8 mouse cellular contexts compared by ENCODE assay signal in genomic region chr7:28350155-28350883, GRCm38 (mm10). TPM values are rescaled to one million over a fixed set of nuclear protein-coding genes. Genes with fewer than 3 reads are reported as not detected.
A peak's percentile ranks its signal among the peaks of the same experiment; 100 is the strongest.
DNase-seq lines count a peak whose midpoint lies in the region; ATAC-seq and TF ChIP-seq lines count a peak whose summit lies in the region.

Gene Rps16, plus strand, starts transcription at chr7:28350652.

- peak; percentile 94 for ATAC-seq in embryonic facial prominence, embryonic 14.5 days (ENCODE audit: low read depth)
- peak; percentile 95 for ATAC-seq in limb, embryonic 14.5 days (ENCODE audit: low FRiP score, low read depth)
- ATAC-seq in midbrain, postnatal 0 days (ENCODE audit: low FRiP score): peak; percentile 92

- H3K9ac ChIP-seq in embryonic facial prominence, embryonic 14.5 days (ENCODE audit: low read depth, low read length): peak within 1 kb of the TSS; percentile 98
- H3K9ac ChIP-seq in limb, embryonic 14.5 days (ENCODE audit: low read depth, low read length, severe bottlenecking): peak within 1 kb of the TSS; percentile 98
- H3K9ac ChIP-seq in midbrain, postnatal 0 days (replicated peaks; ENCODE audit: low read length, poor library complexity, severe bottlenecking): peak within 1 kb of the TSS; percentile 97

- H3K27me3 ChIP-seq in embryonic facial prominence, embryonic 14.5 days (replicated peaks; ENCODE audit: control insufficient read depth, insufficient read depth, low read length): no peaks in the 10 kb centered on the region
- no peaks in the 10 kb centered on the region for H3K27me3 ChIP-seq in limb, embryonic 14.5 days (ENCODE audit: control insufficient read depth, insufficient read depth, low read length)
- H3K27me3 ChIP-seq in midbrain, postnatal 0 days (ENCODE audit: insufficient read depth, low read length): no peaks in the 10 kb centered on the region

- TF ChIP-seq CTCF in midbrain, postnatal 0 days (IDR thresholded peaks at IDR 0.05): no peak

- under 1% methylated on average over 44 of the region's 50 CpGs for WGBS in embryonic facial prominence, embryonic 14.5 days
- WGBS in limb, embryonic 14.5 days: under 1% methylated on average over 40 of the region's 50 CpGs
- under 1% methylated on average over 49 of the region's 50 CpGs for WGBS in midbrain, postnatal 0 days

- H3K4me1 ChIP-seq in embryonic facial prominence, embryonic 14.5 days (ENCODE audit: control insufficient read depth, insufficient read depth, low read length): peaks cover 14% of the 10 kb centered on the region; the same call in 1 of the 2 replicates
- peaks cover 10% of the 10 kb centered on the region for H3K4me1 ChIP-seq in limb, embryonic 14.5 days (ENCODE audit: control insufficient read depth, insufficient read depth, low read length)
- H3K4me1 ChIP-seq in midbrain, postnatal 0 days (ENCODE audit: insufficient read depth, low read length): peaks cover 9% of the 10 kb centered on the region; the same call in 1 of the 2 replicates

- peak within 1 kb of the TSS; percentile 63 for H3K4me2 ChIP-seq in embryonic facial prominence, embryonic 14.5 days (ENCODE audit: low read depth, low read length)
- peak within 1 kb of the TSS; percentile 78 for H3K4me2 ChIP-seq in limb, embryonic 14.5 days (replicated peaks; ENCODE audit: low read depth, low read length, severe bottlenecking)
- peak within 1 kb of the TSS; percentile 84 for H3K4me2 ChIP-seq in midbrain, postnatal 0 days (ENCODE audit: low read depth, low read length, poor library complexity, severe bottlenecking)

- peak; percentile 95 for DNase-seq in 3T3-L1 (ENCODE audit: low read depth, low spot score)
- DNase-seq in adrenal gland, postnatal 4 days (ENCODE audit: low spot score in 2 of 2): peak; percentile 97 to 99
- peak; percentile 98 for DNase-seq in embryonic facial prominence, embryonic 14.5 days (ENCODE audit: low spot score)
- DNase-seq in heart, adult 8-10 months (ENCODE audit: low spot score): peak; percentile 99
- DNase-seq in kidney, adult 9 months: peak; percentile 97
- peak; percentile 98 for DNase-seq in limb, embryonic 14.5 days (ENCODE audit: low spot score)
- peak; percentile 99 for DNase-seq in midbrain, postnatal 0 days (ENCODE audit: low spot score)
- peak; percentile 98 for DNase-seq in spleen, postnatal 14 days (ENCODE audit: low spot score in 2 of 2)

- peak; percentile 80; the same call in 1 of the 2 replicates for TF ChIP-seq POLR2A in limb, embryonic 14.5 days (IDR thresholded peaks at IDR 0.05; ENCODE audit: borderline replicate concordance, extremely low read depth, insufficient read depth, insufficient read length)

- peak within 1 kb of the TSS; percentile 91 for H3K4me3 ChIP-seq in embryonic facial prominence, embryonic 14.5 days (ENCODE audit: low read depth, low read length)
- H3K4me3 ChIP-seq in limb, embryonic 14.5 days (replicated peaks; ENCODE audit: low read length): peak within 1 kb of the TSS; percentile 87
- H3K4me3 ChIP-seq in midbrain, postnatal 0 days (ENCODE audit: low read depth, low read length): peak within 1 kb of the TSS; percentile 85

- peaks cover 36% of the 10 kb centered on the region for H3K36me3 ChIP-seq in embryonic facial prominence, embryonic 14.5 days (ENCODE audit: control insufficient read depth, insufficient read depth, low read length)
- H3K36me3 ChIP-seq in limb, embryonic 14.5 days (ENCODE audit: control insufficient read depth, insufficient read depth, low read length): peaks cover 35% of the 10 kb centered on the region
- H3K36me3 ChIP-seq in midbrain, postnatal 0 days (ENCODE audit: insufficient read depth, low read length): peaks cover 13% of the 10 kb centered on the region; the same call in 1 of the 2 replicates

- peak within 1 kb of the TSS; percentile 97 for H3K27ac ChIP-seq in embryonic facial prominence, embryonic 14.5 days (replicated peaks; ENCODE audit: low read depth, low read length)
- H3K27ac ChIP-seq in limb, embryonic 14.5 days (replicated peaks; ENCODE audit: low read depth, low read length): peak within 1 kb of the TSS; percentile 97
- H3K27ac ChIP-seq in midbrain, postnatal 0 days (ENCODE audit: low read depth, low read length): peak within 1 kb of the TSS; percentile 83

- no peaks in the 10 kb centered on the region for H3K9me3 ChIP-seq in embryonic facial prominence, embryonic 14.5 days (ENCODE audit: control insufficient read depth, low read length)
- H3K9me3 ChIP-seq in limb, embryonic 14.5 days (ENCODE audit: control insufficient read depth, low read length): no peaks in the 10 kb centered on the region
- no peaks in the 10 kb centered on the region for H3K9me3 ChIP-seq in midbrain, postnatal 0 days (ENCODE audit: low read length)

RNA-seq across cellular contexts. Expression of gene Rps16, which starts in this region (rescaled TPM):
- 1,000 to 10,000 TPM; 1,647 to 1,689 TPM for total RNA-seq in adrenal gland, postnatal 4 days (2021)
- 1,196 and 1,252 TPM in 2 replicates for polyA plus RNA-seq in embryonic facial prominence, embryonic 14.5 days (2014; fragmentation: Nextera tagmentation; extraction: Ambion mirVana)
- 100 to 1,000 TPM; 472 to 574 (median 541) TPM for total RNA-seq in heart, adult 8-10 months (2022)
- 1,848 and 2,127 TPM in 2 replicates for polyA plus RNA-seq in limb, embryonic 14.5 days (2012; rRNA removed)
- 1,280 and 1,345 TPM in 2 replicates for polyA plus RNA-seq in limb, embryonic 14.5 days (2014; fragmentation: Nextera tagmentation; extraction: Ambion mirVana)
- 158 and 163 TPM in 2 replicates for total RNA-seq in midbrain, postnatal 0 days (2014; rRNA removed)
- polyA plus RNA-seq in midbrain, postnatal 0 days (2015; fragmentation: Nextera tagmentation; extraction: Ambion mirVana): 536 and 539 TPM in 2 replicates

Comparison
In these comparisons a context has a peak if more than half of its experiments do, and no peak if none do; other contexts are left out.
1. Peak in every context shown above with its lines: DNase-seq, ATAC-seq, H3K4me3 ChIP-seq and H3K27ac ChIP-seq.